Mouse (Mus musculus) heart, postnatal 0 days (tissue): ENCODE data around the gene Atp6v0a2. TPM values are rescaled to one million over a fixed set of nuclear protein-coding genes. Genes with fewer than 3 reads are reported as not detected.

Source experiments
- ATAC-seq: fragments of 200-750 bp; cut with Nextera tagmentation; 2 replicates; pipeline ENCODE4 v1.8.0; 2017; ENCODE audit warnings: low read depth, moderate number of reproducible peaks, moderate library complexity; ENCODE audit not compliant: insufficient read depth
- DNase-seq: peaks from one replicate; pipeline ENCODE4 v3.0.0-alpha.2; 2016; ENCODE audit warnings: low spot score
- H3K27ac ChIP-seq: fragments of 300-500 bp; sonication (generic); 2 replicates; pipeline ENCODE4 v1.5.1; 2014; ENCODE audit warnings: low read depth, mild to moderate bottlenecking
- H3K27me3 ChIP-seq: fragments of 300-500 bp; sonication (generic); 2 replicates; pipeline ENCODE4 v1.6.1; 2014; ENCODE audit warnings: low read length, mixed read lengths; ENCODE audit not compliant: control insufficient read depth, insufficient read depth
- H3K36me3 ChIP-seq: fragments of 300-500 bp; sonication (generic); replicated peaks from 2 replicates; pipeline ENCODE4 v1.6.1; 2014; ENCODE audit warnings: low read length, mixed read lengths; ENCODE audit not compliant: control insufficient read depth, insufficient read depth
- H3K4me1 ChIP-seq: fragments of 300-500 bp; sonication (generic); 2 replicates; pipeline ENCODE4 v1.6.1; 2014; ENCODE audit warnings: antibody characterized with exemption; ENCODE audit not compliant: control insufficient read depth, insufficient read depth
- H3K4me2 ChIP-seq: fragments of 300-500 bp; sonication (generic); 2 replicates; pipeline ENCODE4 v1.6.1; 2014; ENCODE audit warnings: low read depth, mild to moderate bottlenecking, low read length, moderate library complexity
- H3K4me3 ChIP-seq: fragments of 300-500 bp; sonication (generic); 2 replicates; pipeline ENCODE4 v1.5.1; 2014; ENCODE audit warnings: low read depth, low read length
- H3K9ac ChIP-seq: fragments of 300-500 bp; sonication (generic); replicated peaks from 2 replicates; pipeline ENCODE4 v1.6.1; 2014; ENCODE audit warnings: low read depth, low read length, mixed read lengths
- H3K9me3 ChIP-seq: fragments of 300-500 bp; sonication (generic); replicated peaks from 2 replicates; pipeline ENCODE4 v1.6.1; 2016; ENCODE audit warnings: low read length; ENCODE audit not compliant: control insufficient read depth
- CTCF ChIP-seq: IDR thresholded peaks from 2 replicates; pipeline ENCODE4 v1.5.1; 2016; ENCODE audit warnings: antibody characterized with exemption, control low read depth, low read depth
- EP300 ChIP-seq: IDR thresholded peaks from 2 replicates; pipeline ENCODE4 v1.6.1; 2016; ENCODE audit warnings: antibody characterized with exemption, low read depth
- WGBS: fragments of 180-500 bp; shearing (Covaris S2); extraction: QIAGEN DNeasy Blood & Tissue Kit; methylation state at CpG from one replicate; pipeline ENCODE4 v1.1.7; 2014; 5-methylcytosine and 5-hydroxymethylcytosine counted together
- polyA plus RNA-seq: library from polyadenylated mRNA; unstranded; fragments of >200 nt; fragmentation: Nextera tagmentation; extraction: Ambion mirVana; gene quantifications from 2 replicates; pipeline ENCODE4 v1.2.1, GENCODE M21; 2015
- total RNA-seq: library from RNA; depleted of rRNA; stranded (reverse); fragments of >200 nt; gene quantifications from 2 replicates; pipeline ENCODE4 v1.2.3, GENCODE M21; 2014; ENCODE audit warnings: low replicate concordance

Gene Atp6v0a2
- total and polyA plus RNA-seq, 2 experiments from 2014 or later, result 27.0 to 30.1 TPM

- Histone ChIP-seq H3K27ac (no peak overlapping the region), H3K27me3 (no peaks in the 10 kb centered on the region), H3K9ac (no peak overlapping the region), H3K4me1 (peaks cover 6% of the 10 kb centered on the region; the same call in 1 of the 2 replicates), H3K4me3 (no peak overlapping the region), H3K9me3 (no peaks in the 10 kb centered on the region), H3K4me2 (no peak overlapping the region), H3K36me3 (no peaks in the 10 kb centered on the region)
- DNase-seq, result no peak
- 65% methylated on average over 5 of the region's 5 CpGs for WGBS
- TF ChIP-seq CTCF (peak; percentile 64), EP300 (no peak)
- no peak for ATAC-seq
These were observed 26.0 kb upstream of the Atp6v0a2 start for GRCm38 (mm10) chr5:124602349-124602748.

- no peak for TF ChIP-seq EP300
- no peak for TF ChIP-seq CTCF
- Histone ChIP-seq H3K4me1 (0 out of 2 replicates have a peak, but pooled peaks cover under 1% of the 10 kb centered on the region), H3K4me3 (no peak overlapping the region), H3K9ac (no peak overlapping the region), H3K36me3 (no peaks in the 10 kb centered on the region), H3K4me2 (no peak overlapping the region), H3K9me3 (no peaks in the 10 kb centered on the region), H3K27ac (no peak overlapping the region), H3K27me3 (no peaks in the 10 kb centered on the region)
- no peak for DNase-seq
- peak; percentile 36; the same call in 1 of the 2 replicates for ATAC-seq
- 53% methylated on average over 4 of the region's 4 CpGs for WGBS
These were observed 24.1 kb upstream of the Atp6v0a2 start for GRCm38 (mm10) chr5:124604296-124604695.

- H3K9me3 ChIP-seq, result no peaks in the 10 kb centered on the region
- no peak overlapping the region for H3K27ac ChIP-seq
- no peaks in the 10 kb centered on the region for H3K4me1 ChIP-seq
- no peaks in the 10 kb centered on the region for H3K27me3 ChIP-seq
- 79% methylated on average over 17 of the region's 17 CpGs for WGBS
- no peak overlapping the region for H3K4me3 ChIP-seq
- no peaks in the 10 kb centered on the region for H3K36me3 ChIP-seq
- H3K4me2 ChIP-seq, result no peak overlapping the region
- no peak for DNase-seq
- ATAC-seq, result no peak
- H3K9ac ChIP-seq, result no peak overlapping the region
- no peak for TF ChIP-seq CTCF
- no peak for TF ChIP-seq EP300
These were observed 23.2 kb upstream of the Atp6v0a2 start for GRCm38 (mm10) chr5:124605041-124605622.

GRCm38 (mm10) chr5:124610965-124611364 is 17.4 kb upstream of the Atp6v0a2 start:
- no peak for ATAC-seq
- Histone ChIP-seq H3K4me3 (no peak overlapping the region), H3K9me3 (no peaks in the 10 kb centered on the region), H3K36me3 (no peaks in the 10 kb centered on the region), H3K9ac (no peak overlapping the region), H3K4me2 (no peak overlapping the region), H3K27ac (no peak overlapping the region), H3K27me3 (no peaks in the 10 kb centered on the region), H3K4me1 (no peaks in the 10 kb centered on the region)
- DNase-seq, result no peak
- WGBS, result 73% methylated on average over 10 of the region's 10 CpGs
- no peak for TF ChIP-seq EP300
- no peak for TF ChIP-seq CTCF

- WGBS, result 68% methylated on average over 11 of the region's 11 CpGs
- no peak for DNase-seq
- Histone ChIP-seq H3K9me3 (no peaks in the 10 kb centered on the region), H3K4me1 (no peaks in the 10 kb centered on the region), H3K36me3 (no peaks in the 10 kb centered on the region), H3K27ac (peak overlapping the region; percentile 56), H3K27me3 (no peaks in the 10 kb centered on the region), H3K4me3 (no peak overlapping the region), H3K4me2 (no peak overlapping the region), H3K9ac (no peak overlapping the region)
- peak; percentile 52; the same call in 1 of the 2 replicates for TF ChIP-seq EP300
- no peak for TF ChIP-seq CTCF
- peak; percentile 70 for ATAC-seq
These were observed 13.7 kb upstream of the Atp6v0a2 start for GRCm38 (mm10) chr5:124614709-124615108.

GRCm38 (mm10) chr5:124618711-124619110 is 9.7 kb upstream of the Atp6v0a2 start:
- Histone ChIP-seq H3K9me3 (no peaks in the 10 kb centered on the region), H3K36me3 (no peaks in the 10 kb centered on the region), H3K4me2 (no peak overlapping the region), H3K9ac (no peak overlapping the region), H3K27me3 (no peaks in the 10 kb centered on the region), H3K4me3 (no peak overlapping the region), H3K27ac (no peak overlapping the region), H3K4me1 (no peaks in the 10 kb centered on the region)
- DNase-seq (no peak), ATAC-seq (no peak)
- TF ChIP-seq EP300, result no peak
- no peak for TF ChIP-seq CTCF
- WGBS, result 78% methylated on average over 10 of the region's 10 CpGs
